Mouse (Mus musculus) layer of hippocampus, postnatal 36 days (tissue): Measurements from ENCODE around the gene Srsf3. TPM values are rescaled to one million over a fixed set of nuclear protein-coding genes. Genes with fewer than 3 reads are reported as not detected.

Experiments used
- total RNA-seq, 2 experiments: library from RNA; stranded (reverse); gene quantifications; 2 replicates each; pipeline ENCODE4 v1.2.3; 2021

The Srsf3 gene
- total RNA-seq, 2 experiments from 2014 or later = 141 to 147 TPM

Other genes with a start within 250 kb of the Srsf3 start
- 10 to 100 TPM; 39.4 to 45.4 TPM for gene Brpf3, start 231.5 kb upstream of the Srsf3 start, total RNA-seq
- under 1 TPM; 0.38 to 0.42 TPM for gene Pnpla1, start 174.2 kb upstream of the Srsf3 start, total RNA-seq
- gene 4930539E08Rik, start 117.3 kb upstream of the Srsf3 start, total RNA-seq = 1 to 10 TPM; 3.2 to 4.6 TPM
- gene Pxt1, start 88.8 kb upstream of the Srsf3 start, total RNA-seq = not detected
- 10 to 100 TPM; 64.5 to 74.5 TPM for gene Kctd20, start 80.7 kb upstream of the Srsf3 start, total RNA-seq
- gene Stk38, start 24.6 kb upstream of the Srsf3 start, total RNA-seq = 10 to 100 TPM; 51.7 to 55.6 TPM
- 10 to 100 TPM; 12.9 to 16.7 TPM for gene Cdkn1a, start 58.3 kb downstream of the Srsf3 start, total RNA-seq
- not detected for gene Rab44, start 81.5 kb downstream of the Srsf3 start, total RNA-seq
- 10 to 100 TPM; 30.4 to 31.7 TPM for gene Cpne5, start 205.5 kb downstream of the Srsf3 start, total RNA-seq
- 10 to 100 TPM; 17.6 to 17.9 TPM for gene Ppil1, start 231.6 kb downstream of the Srsf3 start, total RNA-seq
- gene BC004004, start 236.2 kb downstream of the Srsf3 start, total RNA-seq = 10 to 100 TPM; 77.6 to 80.4 TPM